Mouse (Mus musculus): ENCODE data around the gene Clmn.

Gene Clmn

DNA sequence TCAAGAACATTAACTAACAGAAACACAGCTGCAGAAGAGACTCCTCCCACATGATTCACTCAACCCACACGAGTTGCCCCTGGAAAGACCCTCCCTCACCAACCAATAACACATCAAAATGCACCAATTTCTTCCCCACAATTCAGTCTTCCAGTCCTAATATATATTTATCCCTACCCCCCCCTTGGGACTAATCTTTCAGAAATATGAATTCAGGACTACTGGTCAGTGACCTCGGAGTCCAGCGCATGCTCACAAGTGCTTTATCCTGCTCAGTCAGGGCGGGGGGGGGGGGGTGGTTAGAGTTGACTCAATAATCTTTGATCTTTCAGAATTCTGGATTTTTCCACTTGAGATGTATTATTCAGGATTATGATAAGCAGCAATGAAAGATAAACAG, 111.2 kb downstream of the Clmn start:
- in situ Hi-C loops (cut with MseI, MboI), result no loop called here

DNA sequence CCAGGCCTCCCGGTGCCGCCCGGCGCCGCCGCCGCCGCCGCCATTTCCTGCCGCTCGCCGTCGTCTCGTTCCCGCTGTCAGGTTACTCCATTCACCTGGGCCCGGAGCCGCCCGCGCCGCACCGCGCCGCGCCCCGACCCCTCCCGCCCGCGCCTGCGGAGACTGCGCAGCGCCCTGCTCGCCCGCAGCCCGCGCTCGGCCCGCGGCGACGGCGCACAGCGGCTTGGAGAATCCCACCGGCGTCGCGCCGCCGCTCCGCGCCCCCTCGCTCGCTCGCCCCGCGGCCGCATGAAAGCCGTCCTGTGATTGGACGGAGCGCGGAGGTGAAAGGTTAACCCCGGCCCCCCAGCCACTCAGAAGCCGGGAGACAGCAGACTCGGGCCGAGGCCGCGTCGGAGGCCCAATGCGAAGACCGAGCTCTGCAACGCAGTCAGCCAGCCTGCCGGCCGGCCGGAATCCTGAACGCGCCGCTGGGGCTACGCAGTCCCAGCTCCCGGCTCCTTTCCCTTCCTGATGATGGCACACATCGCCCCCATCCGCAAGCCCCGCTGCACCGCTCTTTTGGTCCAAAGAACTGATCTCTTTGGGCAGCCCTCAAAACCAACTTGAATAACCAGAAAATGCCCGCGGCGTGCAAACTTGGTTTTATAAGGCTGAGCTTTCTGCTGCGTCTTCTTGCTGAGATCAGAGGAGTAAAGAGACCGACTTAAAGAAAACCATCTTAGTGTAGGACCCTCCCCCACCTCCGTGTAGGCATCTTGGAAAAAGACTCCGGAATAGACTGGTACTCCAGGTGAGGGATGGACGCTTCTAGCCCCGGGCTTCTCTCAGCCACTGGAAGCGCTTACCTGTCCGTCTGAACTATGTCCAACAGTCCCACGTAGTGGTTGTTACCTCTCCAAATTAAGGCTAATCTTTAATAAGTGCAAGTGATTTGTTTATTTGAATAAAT, 112.8 kb downstream of the Clmn start, which contains the start of gene Dicer1:
Gene Dicer1, minus strand, starts transcription at position 139 of the 952 bp plus-strand sequence.
- in situ Hi-C loops (cut with MseI, MboI), result no loop called here

DNA sequence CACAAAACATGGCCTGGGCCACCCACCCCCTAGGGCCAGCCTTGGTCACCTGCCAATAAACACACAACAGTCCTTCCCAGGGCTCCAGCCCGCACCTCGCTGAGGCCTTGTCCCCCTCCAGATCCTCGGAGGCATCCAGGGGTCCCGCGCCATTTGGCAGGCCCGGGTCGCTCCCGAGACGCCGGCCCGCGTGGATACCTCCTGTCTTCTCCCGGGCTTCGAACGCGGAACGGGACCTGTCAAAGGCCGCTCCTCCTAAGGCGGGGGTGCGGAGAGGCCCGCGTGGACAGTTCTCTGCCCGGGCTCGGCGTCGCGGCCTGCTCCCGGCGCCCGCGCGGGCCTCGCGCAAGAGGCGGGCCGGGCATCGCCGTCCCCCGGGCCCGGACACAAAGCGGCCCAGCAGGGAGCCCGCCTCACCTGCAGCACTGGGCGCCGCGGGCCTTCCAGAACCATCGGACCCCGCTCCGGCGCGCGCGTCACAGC, 113.5 kb downstream of the Clmn start:
- in situ Hi-C loops (cut with MseI, MboI), result no loop called here

DNA sequence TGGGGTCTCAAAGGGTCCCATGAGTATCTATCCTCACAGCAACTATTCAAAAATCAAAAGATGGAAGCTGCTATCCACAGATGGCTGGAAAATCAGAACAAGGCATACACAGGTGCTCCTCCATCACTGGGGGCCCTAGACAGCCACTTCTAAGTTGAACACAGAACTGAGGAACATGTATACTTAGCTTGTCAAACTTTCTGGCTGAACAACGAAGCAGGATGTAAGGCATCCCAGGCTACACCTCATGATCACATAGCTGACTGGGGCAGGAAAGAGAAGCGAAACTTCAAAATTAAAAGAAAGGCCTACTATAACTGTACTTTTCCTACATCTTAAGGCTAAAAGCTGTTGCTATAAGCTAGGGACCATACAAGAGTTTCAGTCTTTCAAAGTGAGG, 115.9 kb downstream of the Clmn start:
- in situ Hi-C loops (cut with MseI, MboI), result loop anchor here (25.0 kb wide), 1 partner anchor 188 kb away; no protein-coding TSS in a partner anchor

DNA sequence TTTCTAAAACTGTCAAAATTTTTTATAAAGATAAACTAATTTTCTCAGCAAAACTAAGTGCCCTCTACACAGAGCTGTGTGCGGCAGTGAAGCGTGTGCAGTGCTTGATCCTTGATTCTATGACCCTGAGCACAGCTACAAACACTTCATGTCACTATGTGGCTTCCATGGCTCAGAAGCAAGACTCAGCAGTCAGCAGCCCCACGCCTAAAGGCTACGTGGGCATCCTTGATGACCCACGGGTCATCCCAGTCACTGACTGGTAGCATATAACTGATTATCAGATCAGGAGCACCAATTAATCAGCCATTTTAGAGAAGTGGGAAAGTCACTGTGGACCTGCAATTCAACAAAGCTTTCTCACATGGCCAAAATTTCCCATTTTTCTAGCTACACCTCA, 117.6 kb downstream of the Clmn start:
- in situ Hi-C loops (cut with MseI, MboI), result loop anchor here (25.0 kb wide), 1 partner anchor 190 kb away; no protein-coding TSS in a partner anchor

DNA sequence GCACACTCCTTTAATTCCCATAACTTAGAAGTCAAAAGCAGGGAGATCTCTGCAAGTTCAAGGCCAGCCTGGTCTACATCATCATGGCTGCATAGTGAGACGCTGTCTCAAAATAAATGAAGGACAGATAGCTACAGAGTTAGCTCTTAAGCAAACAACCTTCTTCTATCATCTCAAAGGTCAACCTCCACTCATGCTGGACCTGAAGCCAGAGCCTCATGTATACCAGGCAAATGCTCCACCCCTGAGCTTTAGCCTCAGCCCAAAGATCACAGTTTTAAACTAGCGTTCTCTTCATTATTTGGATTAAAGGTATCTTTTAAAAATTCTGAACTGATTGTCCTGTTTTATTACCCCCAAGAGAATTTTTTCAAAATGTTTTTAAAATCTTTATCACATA, 118.3 kb downstream of the Clmn start:
- in situ Hi-C loops (cut with MseI, MboI), result loop anchor here (25.0 kb wide), 1 partner anchor 191 kb away; no protein-coding TSS in a partner anchor

DNA sequence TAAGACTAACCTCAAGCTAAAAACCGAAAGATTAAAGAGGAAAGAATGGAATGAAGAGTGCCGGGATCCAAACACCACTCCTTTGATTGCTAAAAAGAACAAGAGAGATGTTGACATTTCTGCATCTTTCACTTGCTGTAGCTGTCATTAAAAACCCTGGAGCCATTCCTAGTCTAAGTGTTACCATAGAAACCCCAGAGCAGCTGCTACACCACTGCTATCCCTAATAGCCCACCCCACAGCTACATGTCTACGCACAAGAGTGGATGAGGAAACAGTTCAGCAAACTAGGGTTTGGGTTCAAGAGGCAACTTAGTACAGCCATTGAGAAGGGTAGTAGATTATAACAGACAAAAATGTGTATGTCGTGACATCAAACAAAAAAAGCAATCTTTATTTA, 121.2 kb downstream of the Clmn start:
- in situ Hi-C loops (cut with MseI, MboI), result loop anchor here (25.0 kb wide), 1 partner anchor 194 kb away; no protein-coding TSS in a partner anchor

DNA sequence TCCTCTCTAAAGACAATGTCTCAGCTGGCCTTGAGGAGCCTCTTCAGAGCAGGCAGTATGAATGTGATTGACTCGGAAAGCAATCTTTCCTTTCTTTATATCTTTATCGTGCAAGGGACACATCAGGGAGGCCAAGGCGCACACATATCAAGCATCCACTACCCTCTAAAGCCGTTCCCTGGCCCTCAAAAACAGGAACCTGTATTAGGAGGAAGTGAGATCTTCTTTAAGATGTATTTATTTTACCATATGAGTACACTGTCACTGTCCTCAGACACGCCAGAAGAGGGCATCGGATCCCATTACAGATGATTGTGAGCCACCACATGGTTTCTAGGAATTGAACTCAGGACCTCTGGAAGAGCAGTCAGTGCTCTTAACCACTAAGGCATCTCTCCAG, 122.6 kb downstream of the Clmn start:
- in situ Hi-C loops (cut with MseI, MboI), result loop anchor here (25.0 kb wide), 1 partner anchor 195 kb away; no protein-coding TSS in a partner anchor

DNA sequence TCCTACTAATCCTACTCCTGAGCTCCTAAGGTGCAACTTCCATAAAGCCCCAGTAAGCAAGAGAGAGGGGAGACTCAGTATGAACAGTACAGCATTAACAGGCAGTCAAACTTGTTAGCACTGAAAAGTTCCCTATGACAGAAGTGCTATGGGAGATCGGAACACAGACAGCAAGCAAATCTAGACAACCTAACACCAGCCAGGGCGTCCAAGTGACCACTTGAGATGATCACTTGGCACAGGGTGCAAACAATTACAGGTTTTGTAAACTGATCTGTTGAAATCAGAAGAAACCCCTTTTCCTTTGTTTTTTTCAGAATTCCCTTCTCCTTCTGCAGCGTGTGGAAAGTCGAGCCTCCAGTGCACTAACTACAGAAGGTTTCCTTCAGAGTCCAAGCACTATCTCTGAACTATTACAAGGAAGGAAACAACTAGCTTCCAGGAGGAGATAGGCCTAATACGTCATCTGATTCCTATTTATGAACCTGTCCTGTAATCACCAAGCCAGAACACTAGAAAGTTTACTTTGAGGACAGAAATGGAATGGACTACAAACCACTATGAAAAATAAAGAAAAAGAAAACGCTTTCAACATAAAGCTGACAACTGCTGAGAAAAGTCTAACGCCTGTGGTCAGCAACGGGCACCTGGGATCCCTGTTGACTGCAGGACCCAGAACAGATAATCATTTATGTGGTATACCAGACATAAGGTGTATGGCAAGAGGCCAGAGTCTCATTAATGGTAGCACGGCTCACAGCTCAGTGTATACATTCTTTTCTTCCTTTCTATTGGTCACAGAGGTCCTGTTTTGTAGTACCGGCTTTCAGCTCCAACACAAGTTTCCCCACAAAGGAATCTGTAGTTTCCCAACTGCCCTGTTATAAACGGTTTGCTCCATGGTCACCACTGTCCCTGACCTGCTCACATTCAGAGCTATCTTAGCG, 123.8 kb downstream of the Clmn start:
- in situ Hi-C loops (cut with MseI, MboI), result loop anchor here (25.0 kb wide), 1 partner anchor 196 kb away; no protein-coding TSS in a partner anchor

DNA sequence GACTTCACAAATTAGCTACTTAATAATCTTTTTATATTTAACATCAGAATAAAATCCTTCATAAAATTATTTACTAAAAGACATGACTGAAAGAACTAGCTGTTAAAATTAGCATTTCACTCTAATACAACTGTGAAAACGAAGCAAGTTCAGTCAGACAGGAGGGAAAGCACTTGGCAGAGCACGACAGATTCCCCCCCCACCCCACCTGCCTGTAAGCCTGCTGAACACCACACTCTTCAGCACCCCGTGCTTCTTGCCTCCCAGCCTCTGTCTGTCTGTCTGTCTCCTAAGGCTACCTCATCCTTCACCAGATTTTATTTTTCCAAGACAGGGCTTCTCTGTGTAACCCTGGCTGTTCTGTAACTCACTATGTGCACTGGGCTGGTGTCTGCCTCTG, 125.9 kb downstream of the Clmn start:
- in situ Hi-C loops (cut with MseI, MboI), result loop anchor here (25.0 kb wide), 1 partner anchor 198 kb away; no protein-coding TSS in a partner anchor

DNA sequence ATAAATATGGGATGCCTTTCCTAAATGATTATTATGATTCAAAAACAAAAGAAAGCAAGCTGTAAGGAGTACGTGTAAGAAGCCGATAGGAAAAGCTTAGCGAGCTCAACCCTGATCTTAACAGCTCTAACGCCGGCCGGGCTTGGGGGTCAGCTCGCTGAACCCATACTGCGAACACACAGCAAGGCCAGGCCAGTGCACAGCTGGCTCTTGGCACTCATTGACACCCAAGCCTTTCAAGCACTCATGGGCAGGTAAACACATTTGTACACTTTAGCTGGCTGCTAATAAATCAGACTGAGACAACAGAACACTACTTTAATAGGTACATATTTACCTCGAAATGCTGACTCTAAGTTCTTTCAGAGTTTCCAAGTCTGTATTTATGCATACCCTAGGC, 126.4 kb downstream of the Clmn start:
- in situ Hi-C loops (cut with MseI, MboI), result loop anchor here (25.0 kb wide), 1 partner anchor 199 kb away; no protein-coding TSS in a partner anchor

DNA sequence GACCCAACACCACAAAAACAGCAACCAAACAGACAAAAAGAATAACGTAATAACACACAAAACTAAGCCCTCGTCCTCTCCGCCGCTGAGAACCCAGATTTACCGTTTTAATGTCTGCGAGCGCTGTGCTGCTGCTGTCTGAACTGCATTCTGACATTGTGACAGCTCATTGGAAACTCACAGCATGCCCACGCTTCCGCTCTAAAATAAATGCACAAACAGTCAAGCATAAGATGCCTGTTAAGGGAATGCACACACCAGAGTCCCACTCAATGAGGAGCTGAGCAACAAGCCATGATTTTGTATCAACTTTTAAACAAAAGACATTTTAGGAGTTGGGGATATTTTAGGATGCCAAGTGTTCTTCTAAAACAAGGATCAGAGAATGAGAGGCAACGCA, 127.2 kb downstream of the Clmn start:
- in situ Hi-C loops (cut with MseI, MboI), result loop anchor here (25.0 kb wide), 1 partner anchor 200 kb away; no protein-coding TSS in a partner anchor

DNA sequence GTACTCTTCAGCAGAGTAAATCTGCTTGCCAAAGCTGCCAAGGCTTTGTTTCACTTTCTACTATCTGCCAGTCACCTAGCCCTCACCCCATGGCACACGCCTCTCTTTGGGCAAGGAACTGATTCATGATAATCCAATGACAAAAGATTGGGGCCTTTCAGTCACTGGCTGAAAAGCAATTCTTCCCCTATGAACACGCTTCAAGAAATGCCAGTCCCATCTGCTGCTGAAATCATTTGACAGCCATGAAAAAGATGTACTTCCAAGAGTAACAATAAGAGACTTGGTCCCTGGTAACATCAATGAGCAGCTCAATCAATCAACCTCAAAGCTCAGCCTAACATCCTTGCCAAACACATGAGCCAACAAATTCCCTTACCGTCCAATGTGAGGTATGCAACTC, 128.9 kb downstream of the Clmn start:
- in situ Hi-C loops (cut with MseI, MboI), result loop anchor here (25.0 kb wide), 1 partner anchor 201 kb away; no protein-coding TSS in a partner anchor

DNA sequence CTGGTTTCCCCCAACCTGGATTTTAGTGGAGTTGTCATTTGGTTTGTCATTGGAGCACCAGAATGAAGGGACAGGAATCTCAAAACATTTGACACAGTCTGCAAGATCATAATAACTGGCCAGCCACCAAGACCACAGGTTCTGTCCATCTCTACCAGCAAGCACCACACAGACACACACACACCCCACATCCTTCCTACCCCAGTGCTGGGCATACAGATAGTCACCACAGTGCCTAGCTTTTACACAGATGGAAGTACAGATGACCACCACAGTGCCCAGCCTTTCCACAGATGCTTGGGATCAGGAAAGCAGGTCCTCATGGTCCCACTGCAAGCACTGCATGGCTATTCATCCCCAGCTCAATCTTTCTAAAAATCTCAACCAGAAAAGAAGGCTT, 131.7 kb downstream of the Clmn start:
- in situ Hi-C loops (cut with MseI, MboI), result loop anchor here (25.0 kb wide), 1 partner anchor 204 kb away; no protein-coding TSS in a partner anchor

DNA sequence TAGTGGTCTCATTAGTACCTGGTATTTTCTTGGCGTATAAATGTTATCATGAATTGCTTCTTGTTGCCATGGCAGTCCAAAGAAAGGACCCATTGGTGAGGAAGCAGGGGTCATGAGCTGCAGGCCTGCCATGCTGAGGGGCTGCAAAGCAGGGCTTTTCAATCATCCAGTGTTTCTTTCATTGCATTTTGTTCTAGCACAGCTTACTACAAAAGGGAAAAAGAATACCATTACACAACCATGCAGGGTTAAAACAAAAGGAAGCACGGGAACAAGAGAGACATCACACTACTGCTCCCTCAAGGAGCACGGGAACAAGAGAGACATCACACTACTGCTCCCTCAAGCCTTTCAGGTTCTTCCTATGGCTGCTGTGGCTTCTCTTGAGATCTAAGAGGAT, 133.1 kb downstream of the Clmn start:
- in situ Hi-C loops (cut with MseI, MboI), result loop anchor here (25.0 kb wide), 1 partner anchor 206 kb away; no protein-coding TSS in a partner anchor

DNA sequence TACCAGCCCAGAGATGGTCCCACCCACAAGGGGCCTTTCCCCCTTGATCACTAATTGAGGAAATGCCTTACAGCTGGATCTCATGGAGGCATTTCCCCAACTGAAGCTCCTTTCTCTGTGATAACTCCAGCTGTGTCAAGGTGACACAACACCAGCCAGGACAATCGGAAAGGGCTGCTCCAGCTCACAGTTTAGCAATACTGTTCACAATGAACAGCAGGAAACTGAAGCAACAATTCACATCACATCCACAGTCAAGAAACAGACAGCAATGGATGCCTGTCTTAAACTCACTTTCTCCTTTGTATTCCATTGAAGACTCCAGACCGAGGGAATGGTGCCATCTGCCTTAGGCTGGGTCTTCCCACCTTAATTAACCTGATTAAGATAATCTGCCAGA, 138.4 kb downstream of the Clmn start:
- in situ Hi-C loops (cut with MseI, MboI), result loop anchor here (25.0 kb wide), 1 partner anchor 211 kb away; no protein-coding TSS in a partner anchor

DNA sequence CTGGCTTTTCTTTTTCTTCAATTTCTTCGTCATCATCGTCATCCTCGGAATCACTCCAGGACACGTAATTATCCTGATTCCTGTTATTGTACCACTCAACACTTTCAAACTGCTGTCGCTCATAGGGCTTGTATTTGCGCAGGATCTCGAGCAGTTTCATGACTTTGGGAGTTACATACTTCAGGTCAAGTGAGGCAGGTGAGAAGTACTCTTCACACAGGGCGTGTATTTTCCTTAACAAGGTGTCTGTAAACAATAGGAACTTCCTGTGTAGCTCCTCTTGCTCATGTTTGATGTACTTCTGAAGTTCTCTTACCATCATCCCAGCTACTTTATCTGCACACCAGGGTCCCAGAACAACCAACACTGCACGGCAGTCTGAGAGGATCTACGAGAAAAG, 142.8 kb downstream of the Clmn start:
- in situ Hi-C loops (cut with MseI, MboI), result no loop called here

DNA sequence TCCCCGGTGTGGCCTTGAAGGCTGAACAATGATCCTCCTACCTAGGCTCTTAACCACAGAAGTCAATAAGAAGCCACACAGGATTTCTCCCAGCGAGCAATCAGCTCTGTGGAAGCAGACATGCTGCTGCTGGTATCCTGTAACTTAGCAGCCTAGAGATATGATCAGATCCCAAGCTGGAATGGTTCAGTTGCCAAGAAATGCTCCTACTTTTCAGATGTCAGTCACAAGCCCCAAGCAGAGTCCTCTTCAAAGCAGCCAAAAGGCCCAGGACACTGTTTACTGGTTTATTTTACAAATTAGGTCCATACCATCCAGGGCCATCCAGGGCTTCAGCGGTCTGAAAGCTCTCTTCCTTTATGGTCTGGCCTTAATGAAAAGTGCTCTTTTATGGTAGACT, 143.9 kb downstream of the Clmn start:
- in situ Hi-C loops (cut with MseI, MboI), result no loop called here

DNA sequence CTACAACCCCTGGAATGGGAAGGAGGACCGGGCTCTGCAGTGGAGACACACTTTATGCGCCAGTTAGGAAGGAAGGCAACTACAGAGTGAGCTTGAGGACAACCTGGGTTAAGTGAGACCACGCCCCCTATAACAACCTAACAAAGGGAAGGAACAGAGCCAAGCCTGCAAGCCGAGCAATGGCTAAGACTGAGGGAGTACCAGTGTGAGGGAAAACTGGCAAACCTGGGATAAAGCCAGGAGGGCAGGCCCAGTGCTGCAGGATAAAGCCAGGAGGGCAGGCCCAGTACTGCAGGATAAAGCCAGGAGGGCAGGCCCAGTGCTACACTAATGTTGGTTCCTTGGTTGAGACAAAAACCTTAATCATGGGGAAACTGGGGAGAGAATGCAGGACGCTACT, 145.9 kb downstream of the Clmn start:
- in situ Hi-C loops (cut with MseI, MboI), result no loop called here

DNA sequence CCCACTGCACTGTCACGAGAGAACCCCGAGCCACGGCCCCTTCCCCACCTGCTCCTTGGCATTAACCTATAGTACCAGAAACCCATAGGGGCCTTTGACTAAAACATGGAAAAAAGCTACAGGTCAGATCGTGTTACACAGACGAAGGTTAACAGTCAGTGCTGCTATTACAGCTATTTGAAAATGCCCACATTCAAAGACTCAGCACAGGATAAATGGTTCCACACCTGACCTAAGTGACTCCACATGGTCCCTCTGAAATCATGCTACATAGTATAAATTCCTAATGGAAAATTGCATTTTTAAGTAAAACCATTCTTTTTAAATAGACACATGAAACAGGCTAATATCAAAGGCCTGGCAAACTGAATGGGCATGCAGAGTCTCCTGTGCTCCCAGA, 148.5 kb downstream of the Clmn start:
- in situ Hi-C loops (cut with MseI, MboI), result no loop called here

DNA sequence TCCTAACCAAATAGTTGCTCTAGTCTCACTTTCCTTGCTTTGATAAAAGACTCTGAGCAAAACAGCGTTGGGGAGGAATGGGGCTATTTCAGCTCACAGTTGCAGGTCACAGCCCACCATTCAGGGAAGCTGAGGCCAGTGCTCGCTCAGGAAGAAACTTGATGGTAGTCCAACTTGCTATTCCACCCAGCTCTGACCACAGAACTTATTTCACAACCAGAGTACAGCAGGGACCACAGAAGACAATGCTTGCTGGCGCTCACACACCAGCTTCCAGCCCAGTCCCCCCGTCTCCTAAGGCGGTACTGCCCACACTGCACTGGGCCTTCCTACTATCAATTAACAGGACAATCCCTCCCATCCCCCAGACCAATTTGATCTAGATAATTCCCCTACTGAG, 149.4 kb downstream of the Clmn start:
- in situ Hi-C loops (cut with MseI, MboI), result no loop called here

Measured in mouse trophoblast stem cell (cell line).